Mouse (Mus musculus): ENCODE results near the gene Mrpl50. TPM values are rescaled to one million over a fixed set of nuclear protein-coding genes. Genes with fewer than 3 reads are reported as not detected.
A peak's percentile ranks its signal among the peaks of the same experiment; 100 is the strongest.
"Not testable (repeated sequence)": the region's sequence is repeated elsewhere in the genome, so short reads cannot be mapped to it uniquely, and the experiment has no call there.

Gene Mrpl50
- polyA plus RNA-seq, 1 experiment from 2014 or later = 89.0 TPM

- H3K27ac ChIP-seq = no peak overlapping the region
- H3K9ac ChIP-seq = no peak overlapping the region
- no peaks in the 10 kb centered on the region for H3K27me3 ChIP-seq
- no peak overlapping the region for H3K4me3 ChIP-seq (replicated peaks)
- H3K36me3 ChIP-seq (replicated peaks) = no peaks in the 10 kb centered on the region
- H3K9me3 ChIP-seq = no peaks in the 10 kb centered on the region
- H3K4me2 ChIP-seq = no peak overlapping the region
- WGBS = 95% methylated on average over 1 of the region's 1 CpGs
- H3K4me1 ChIP-seq = no peaks in the 10 kb centered on the region
- ATAC-seq (ENCODE audit: low FRiP score) = no peak
These were observed 17.3 kb downstream of the Mrpl50 start for GRCm38 (mm10) chr4:49503563-49503962.

- not testable (repeated sequence) for H3K27me3 ChIP-seq; H3K36me3 ChIP-seq (replicated peaks); H3K9me3 ChIP-seq; H3K4me3 ChIP-seq (replicated peaks); ATAC-seq (ENCODE audit: low FRiP score); H3K9ac ChIP-seq; H3K4me2 ChIP-seq; H3K4me1 ChIP-seq; H3K27ac ChIP-seq
- WGBS = 85% methylated on average over 3 of the region's 3 CpGs
These were observed 34.8 kb downstream of the Mrpl50 start for GRCm38 (mm10) chr4:49485934-49486650.

GRCm38 (mm10) chr4:49485442-49485841 lies 35.5 kb downstream of the Mrpl50 start:
- H3K4me2 ChIP-seq = no peak overlapping the region
- no peaks in the 10 kb centered on the region for H3K9me3 ChIP-seq
- no peak overlapping the region for H3K9ac ChIP-seq
- H3K4me3 ChIP-seq (replicated peaks) = no peak overlapping the region
- H3K27ac ChIP-seq = no peak overlapping the region
- no peak for ATAC-seq (ENCODE audit: low FRiP score)
- H3K36me3 ChIP-seq (replicated peaks) = no peaks in the 10 kb centered on the region
- peaks cover 2% of the 10 kb centered on the region; the same call in 1 of the 2 replicates for H3K4me1 ChIP-seq
- no peaks in the 10 kb centered on the region; the same call in 1 of the 2 replicates for H3K27me3 ChIP-seq

GRCm38 (mm10) chr4:49480896-49481295 lies 40.0 kb downstream of the Mrpl50 start:
- Histone ChIP-seq H3K9ac (no peak overlapping the region), H3K27ac (no peak overlapping the region), H3K27me3 (no peaks in the 10 kb centered on the region; the same call in 1 of the 2 replicates), H3K36me3 (replicated peaks) (no peaks in the 10 kb centered on the region), H3K4me2 (no peak overlapping the region), H3K4me3 (replicated peaks) (no peak overlapping the region), H3K9me3 (no peaks in the 10 kb centered on the region), H3K4me1 (peaks cover 15% of the 10 kb centered on the region)
- no peak for ATAC-seq (ENCODE audit: low FRiP score)
- WGBS = 65% methylated on average over 3 of the region's 3 CpGs

DNA sequence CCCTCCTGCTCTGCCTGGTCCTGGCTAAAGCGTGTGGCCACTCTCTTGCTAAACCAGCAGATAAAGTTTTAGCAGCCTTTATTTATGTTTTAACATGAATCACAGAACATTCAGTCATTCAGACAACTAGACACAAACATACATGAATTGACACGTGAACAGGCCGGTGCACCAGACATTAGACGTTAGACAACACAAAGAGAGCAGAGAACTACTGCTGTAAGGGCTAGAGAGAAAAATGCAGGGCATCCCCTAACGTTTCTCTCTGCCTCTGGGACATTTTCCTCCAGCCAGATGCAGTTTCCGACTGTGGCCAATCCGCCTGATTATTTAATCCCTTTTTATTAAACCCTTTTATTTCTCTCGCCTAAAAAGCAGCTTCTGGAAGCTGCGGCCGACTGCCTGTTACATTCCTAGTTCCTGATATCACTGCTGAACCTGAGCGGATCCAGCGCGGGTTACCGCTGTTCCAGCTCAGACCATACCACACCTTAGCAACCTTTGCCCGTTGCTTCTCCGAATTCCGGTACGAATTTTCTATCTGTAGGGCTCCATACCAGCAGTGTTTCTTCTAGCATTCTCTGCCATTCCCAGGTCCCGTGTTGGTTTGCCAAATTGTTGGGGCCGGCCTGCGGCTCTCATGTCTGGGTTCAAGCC lies 40.7 kb downstream of the Mrpl50 start:
- 27% methylated on average over 21 of the region's 21 CpGs for WGBS
- no peaks in the 10 kb centered on the region for H3K36me3 ChIP-seq (replicated peaks)
- no peaks in the 10 kb centered on the region; the same call in 1 of the 2 replicates for H3K27me3 ChIP-seq
- no peak overlapping the region for H3K4me3 ChIP-seq (replicated peaks)
- no peak overlapping the region for H3K27ac ChIP-seq
- no peak overlapping the region; the same call in 1 of the 2 replicates for H3K4me2 ChIP-seq
- H3K9ac ChIP-seq = no peak overlapping the region
- ATAC-seq (ENCODE audit: low FRiP score) = no peak
- peaks cover 15% of the 10 kb centered on the region for H3K4me1 ChIP-seq
- H3K9me3 ChIP-seq = no peaks in the 10 kb centered on the region

DNA sequence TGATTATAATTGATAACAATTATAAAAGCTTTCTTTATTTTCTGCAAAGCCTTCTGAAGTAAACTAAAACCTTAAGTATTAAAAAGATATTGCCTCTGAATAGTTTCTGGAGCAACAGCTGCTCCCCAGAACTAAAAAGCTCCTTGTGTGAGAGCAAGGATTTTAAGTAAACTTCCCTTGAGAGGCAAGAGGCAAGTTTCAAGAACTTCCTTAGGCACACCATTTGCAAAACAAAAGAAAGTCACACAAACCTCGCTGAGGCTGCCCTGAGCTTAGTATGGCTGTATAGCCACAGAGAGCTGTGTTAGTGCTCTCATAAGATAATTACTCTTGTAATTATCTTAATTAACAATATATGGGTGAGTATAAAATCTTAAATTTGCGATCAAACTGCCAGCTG lies 41.9 kb downstream of the Mrpl50 start:
- not testable (repeated sequence) for H3K36me3 ChIP-seq (replicated peaks)

DNA sequence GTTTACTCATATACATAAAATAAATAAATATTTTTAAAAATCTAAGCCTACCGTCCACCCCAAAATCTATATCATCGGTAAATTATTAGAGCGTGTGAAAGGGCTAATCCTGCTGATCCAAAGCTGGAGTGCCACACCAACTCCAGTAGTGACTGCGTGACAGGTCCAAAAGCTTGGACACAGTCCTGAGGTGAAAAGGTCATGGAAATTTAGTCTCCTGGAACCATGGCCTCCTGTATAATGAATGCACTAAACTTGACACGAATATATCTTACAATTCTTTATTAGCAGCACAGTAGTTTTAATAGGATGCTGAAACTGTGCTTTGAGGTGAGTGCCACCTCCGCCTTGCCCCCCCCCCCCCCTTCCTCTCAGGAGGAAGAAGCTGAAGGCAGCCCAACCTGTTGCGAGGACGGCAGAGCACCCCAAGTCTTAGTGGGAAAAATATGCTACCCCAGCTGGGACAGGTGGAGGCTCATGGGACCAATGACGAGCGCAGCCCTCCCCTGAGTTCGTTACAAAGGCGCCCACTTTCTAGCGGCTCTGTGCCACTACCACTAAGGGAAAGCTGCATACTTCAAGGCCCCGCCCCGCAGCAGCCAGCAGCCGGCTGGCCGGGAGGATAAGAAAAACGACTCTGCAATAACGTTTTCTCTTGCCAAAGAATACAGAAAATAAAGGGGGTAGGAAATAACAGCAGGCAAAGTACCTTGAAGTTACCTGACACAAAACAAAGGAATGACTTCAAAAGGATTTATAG lies 42.6 kb downstream of the Mrpl50 start:
- Histone ChIP-seq H3K36me3 (replicated peaks) (no peaks in the 10 kb centered on the region), H3K27ac (no peak overlapping the region), H3K4me1 (peaks cover 15% of the 10 kb centered on the region), H3K27me3 (no peaks in the 10 kb centered on the region; the same call in 1 of the 2 replicates), H3K9ac (no peak overlapping the region), H3K4me3 (replicated peaks) (no peak overlapping the region; the same call in 1 of the 2 replicates), H3K4me2 (peak overlapping the region; percentile 46), H3K9me3 (no peaks in the 10 kb centered on the region)
- peak; percentile 81; the same call in 1 of the 2 replicates for ATAC-seq (ENCODE audit: low FRiP score)
- 22% methylated on average over 19 of the region's 19 CpGs for WGBS

More for the DNA sequence above, 41.9 kb downstream of the Mrpl50 start:
- ATAC-seq (ENCODE audit: low FRiP score); H3K9me3 ChIP-seq; H3K27ac ChIP-seq; H3K9ac ChIP-seq; H3K4me3 ChIP-seq (replicated peaks); H3K27me3 ChIP-seq; H3K4me2 ChIP-seq: not testable (repeated sequence)
- WGBS = 10% methylated on average over 2 of the region's 2 CpGs
- H3K4me1 ChIP-seq = peaks cover 15% of the 10 kb centered on the region

DNA sequence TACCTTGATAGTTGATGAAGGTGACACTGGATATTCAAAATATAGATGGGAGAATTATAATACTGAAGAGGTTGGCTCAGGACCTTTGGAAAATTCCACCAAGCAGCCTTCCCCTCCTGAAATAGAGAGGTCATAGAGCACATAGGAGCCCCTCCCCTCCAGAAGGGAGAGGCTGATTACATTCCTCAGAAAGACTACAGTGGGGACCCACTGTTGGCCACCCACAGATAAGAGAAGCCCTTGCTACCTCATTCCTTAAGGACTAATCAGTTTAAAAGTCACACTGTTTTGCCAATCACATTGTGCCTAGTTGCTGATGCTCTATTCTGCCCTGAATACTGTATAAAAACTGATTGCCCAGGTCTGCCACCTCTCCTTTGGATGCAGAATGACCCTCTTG lies 46.3 kb downstream of the Mrpl50 start:
- peaks cover 7% of the 10 kb centered on the region for H3K4me1 ChIP-seq

GRCm38 (mm10) chr4:49473435-49474100 lies 47.3 kb downstream of the Mrpl50 start, which contains the start of gene Acnat1:
TSS of gene Acnat1 (minus strand) at chr4:49473912.
- ATAC-seq (ENCODE audit: low FRiP score) = no peak
- H3K27ac ChIP-seq = no peak within 1 kb of the TSS
- no peak within 1 kb of the TSS for H3K4me3 ChIP-seq (replicated peaks)
- H3K9ac ChIP-seq = no peak within 1 kb of the TSS
- H3K4me2 ChIP-seq = no peak within 1 kb of the TSS
- no peaks in the 10 kb centered on the region for H3K9me3 ChIP-seq
- WGBS = 46% methylated on average over 3 of the region's 3 CpGs
- peaks cover 5% of the 10 kb centered on the region for H3K4me1 ChIP-seq
- H3K36me3 ChIP-seq (replicated peaks) = no peaks in the 10 kb centered on the region
- no peaks in the 10 kb centered on the region for H3K27me3 ChIP-seq

More for the DNA sequence above, 46.3 kb downstream of the Mrpl50 start:
- no peak overlapping the region for H3K9ac ChIP-seq
- ATAC-seq (ENCODE audit: low FRiP score) = no peak
- H3K9me3 ChIP-seq = no peaks in the 10 kb centered on the region
- H3K4me3 ChIP-seq (replicated peaks) = no peak overlapping the region
- H3K4me2 ChIP-seq = no peak overlapping the region
- no peaks in the 10 kb centered on the region for H3K27me3 ChIP-seq
- no peak overlapping the region for H3K27ac ChIP-seq
- no peaks in the 10 kb centered on the region for H3K36me3 ChIP-seq (replicated peaks)

DNA sequence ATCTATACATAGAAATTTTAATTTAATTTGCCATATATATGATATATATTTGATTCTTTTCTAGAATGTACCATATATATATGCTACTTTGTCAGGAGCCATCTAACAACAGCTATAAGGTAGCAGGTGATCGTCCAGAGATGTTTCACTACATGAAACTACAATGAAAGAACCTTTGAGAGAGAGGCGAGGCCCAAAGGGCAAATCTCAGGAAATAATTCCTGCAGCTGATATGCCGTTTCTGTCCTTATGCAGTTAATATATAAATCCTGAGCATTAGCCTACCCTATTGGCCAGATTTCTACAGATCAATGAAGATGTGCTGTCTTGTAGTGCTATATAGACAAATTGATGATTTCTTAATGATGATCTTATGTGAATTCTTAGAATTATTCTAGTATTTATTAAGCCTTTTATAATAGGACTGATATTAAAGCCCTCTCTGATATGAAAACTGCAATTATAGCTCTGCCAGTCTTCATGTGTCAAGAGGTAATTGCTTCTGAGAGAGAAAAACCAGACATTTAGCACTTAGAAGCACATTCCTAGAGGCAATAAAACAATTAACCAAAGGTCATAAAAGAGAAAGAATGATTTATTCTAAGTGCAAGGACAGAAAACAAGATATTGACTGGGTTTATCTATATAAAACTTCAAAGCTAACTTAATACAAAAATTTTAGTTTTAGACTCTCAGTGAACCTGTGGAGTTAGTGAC lies 51.3 kb downstream of the Mrpl50 start:
- Histone ChIP-seq H3K4me3 (replicated peaks) (no peak overlapping the region), H3K9ac (no peak overlapping the region), H3K4me2 (no peak overlapping the region), H3K27me3 (no peaks in the 10 kb centered on the region), H3K36me3 (replicated peaks) (no peaks in the 10 kb centered on the region), H3K4me1 (no peaks in the 10 kb centered on the region), H3K9me3 (no peaks in the 10 kb centered on the region), H3K27ac (no peak overlapping the region)
- no peak for ATAC-seq (ENCODE audit: low FRiP score)
- 89% methylated on average over 3 of the region's 3 CpGs for WGBS

DNA sequence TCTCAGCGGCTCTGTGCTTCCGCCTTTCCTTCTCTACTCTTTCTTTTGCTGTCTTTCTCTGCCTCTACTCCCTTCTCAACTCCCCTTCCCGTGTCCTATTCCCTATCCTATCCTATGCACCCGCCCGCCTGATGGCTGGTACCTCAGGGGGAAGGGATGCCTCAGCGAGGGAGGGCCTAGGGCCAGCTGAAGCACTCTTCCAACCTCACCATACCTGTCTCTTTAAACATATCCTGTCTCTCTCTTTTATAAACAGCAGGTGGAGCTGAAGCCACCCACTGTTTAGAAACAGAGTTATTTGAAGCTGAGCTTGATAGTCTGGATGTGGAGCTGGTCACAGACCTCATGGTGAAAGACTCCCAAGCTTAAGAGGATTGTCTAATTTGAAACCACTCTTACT lies 53.5 kb downstream of the Mrpl50 start:
- Histone ChIP-seq H3K27ac (no peak overlapping the region), H3K4me1 (no peaks in the 10 kb centered on the region), H3K9me3 (no peaks in the 10 kb centered on the region), H3K36me3 (replicated peaks) (no peaks in the 10 kb centered on the region), H3K4me2 (no peak overlapping the region), H3K27me3 (no peaks in the 10 kb centered on the region), H3K4me3 (replicated peaks) (no peak overlapping the region), H3K9ac (no peak overlapping the region)
- 92% methylated on average over 6 of the region's 6 CpGs for WGBS
- no peak for ATAC-seq (ENCODE audit: low FRiP score)
